Mouse (Mus musculus) stomach, embryonic 15.5 days (tissue): Measurements from ENCODE around the gene Nolc1. TPM values are rescaled to one million over a fixed set of nuclear protein-coding genes. Genes with fewer than 3 reads are reported as not detected.
"Not testable (repeated sequence)": the region's sequence is repeated elsewhere in the genome, so short reads cannot be mapped to it uniquely, and the experiment has no call there.

Experiments
- ATAC-seq: fragments of 200-750 bp; cut with Nextera tagmentation; 2 replicates; pipeline ENCODE4 v1.8.0; 2017; ENCODE audit warnings: low read depth, moderate number of reproducible peaks, moderate TSS enrichment; ENCODE audit not compliant: insufficient read depth, low FRiP score
- H3K27ac ChIP-seq: fragments of 300-500 bp; sonication (generic); 2 replicates; pipeline ENCODE4 v1.5.1; 2015; ENCODE audit warnings: mild to moderate bottlenecking, inconsistent platforms
- H3K27me3 ChIP-seq: fragments of 300-500 bp; sonication (generic); replicated peaks from 2 replicates; pipeline ENCODE4 v1.6.1; 2015; ENCODE audit warnings: inconsistent platforms
- H3K36me3 ChIP-seq: fragments of 300-500 bp; sonication (generic); 2 replicates; pipeline ENCODE4 v1.6.1; 2015; ENCODE audit warnings: inconsistent platforms
- H3K4me1 ChIP-seq: fragments of 300-500 bp; sonication (generic); 2 replicates; pipeline ENCODE4 v1.6.1; 2015; ENCODE audit warnings: inconsistent platforms
- H3K4me2 ChIP-seq: fragments of 300-500 bp; sonication (generic); 2 replicates; pipeline ENCODE4 v1.6.1; 2015; ENCODE audit warnings: mild to moderate bottlenecking, inconsistent platforms
- H3K4me3 ChIP-seq: fragments of 300-500 bp; sonication (generic); replicated peaks from 2 replicates; pipeline ENCODE4 v1.5.1; 2015; ENCODE audit warnings: inconsistent platforms
- H3K9ac ChIP-seq: fragments of 300-500 bp; sonication (generic); 2 replicates; pipeline ENCODE4 v1.6.1; 2015; ENCODE audit warnings: inconsistent platforms
- H3K9me3 ChIP-seq: fragments of 300-500 bp; sonication (generic); 2 replicates; pipeline ENCODE4 v1.6.1; 2016; ENCODE audit warnings: inconsistent platforms
- WGBS: fragments of 180-500 bp; shearing (Covaris S2); methylation state at CpG from one replicate; pipeline ENCODE4 v1.1.7; 2015; 5-methylcytosine and 5-hydroxymethylcytosine counted together
- polyA plus RNA-seq: library from polyadenylated mRNA; unstranded; fragments of >200 nt; fragmentation: Nextera tagmentation; extraction: Ambion mirVana; gene quantifications from 2 replicates; pipeline ENCODE4 v1.2.1, GENCODE M21; 2015

Nolc1 gene
- polyA plus RNA-seq, 1 experiment from 2014 or later: 79.3 TPM

- H3K27ac ChIP-seq: no peak overlapping the region
- no peak for ATAC-seq
- H3K4me3 ChIP-seq: no peak overlapping the region
- H3K27me3 ChIP-seq: no peaks in the 10 kb centered on the region
- WGBS: 73% methylated on average over 2 of the region's 2 CpGs
- H3K4me1 ChIP-seq: no peaks in the 10 kb centered on the region
- no peak overlapping the region for H3K4me2 ChIP-seq
- no peaks in the 10 kb centered on the region for H3K9me3 ChIP-seq
- no peaks in the 10 kb centered on the region for H3K36me3 ChIP-seq
- H3K9ac ChIP-seq: no peak overlapping the region
Observed at GRCm38 (mm10) chr19:46104187-46104557, 28.5 kb downstream of the Nolc1 start.

GRCm38 (mm10) chr19:46110214-46110613, 34.6 kb downstream of the Nolc1 start:
- no peak overlapping the region for H3K9ac ChIP-seq
- no peak overlapping the region for H3K27ac ChIP-seq
- ATAC-seq: no peak
- no peak overlapping the region for H3K4me2 ChIP-seq
- H3K27me3 ChIP-seq: no peaks in the 10 kb centered on the region
- H3K4me3 ChIP-seq: no peak overlapping the region
- H3K4me1 ChIP-seq: no peaks in the 10 kb centered on the region
- H3K9me3 ChIP-seq: no peaks in the 10 kb centered on the region
- WGBS: 80% methylated on average over 2 of the region's 2 CpGs
- no peaks in the 10 kb centered on the region for H3K36me3 ChIP-seq

- Histone ChIP-seq H3K27ac (no peak overlapping the region), H3K4me2 (no peak overlapping the region), H3K9me3 (no peaks in the 10 kb centered on the region), H3K27me3 (no peaks in the 10 kb centered on the region), H3K4me3 (no peak overlapping the region), H3K4me1 (no peaks in the 10 kb centered on the region), H3K9ac (no peak overlapping the region), H3K36me3 (no peaks in the 10 kb centered on the region)
- ATAC-seq: no peak
- WGBS: 79% methylated on average over 5 of the region's 5 CpGs
Observed at GRCm38 (mm10) chr19:46110781-46111180, 35.1 kb downstream of the Nolc1 start.

GRCm38 (mm10) chr19:46114617-46115016, 39.0 kb downstream of the Nolc1 start:
- Histone ChIP-seq H3K9ac (no peak overlapping the region), H3K36me3 (no peaks in the 10 kb centered on the region), H3K4me1 (no peaks in the 10 kb centered on the region), H3K27me3 (no peaks in the 10 kb centered on the region), H3K27ac (no peak overlapping the region), H3K9me3 (no peaks in the 10 kb centered on the region), H3K4me2 (no peak overlapping the region), H3K4me3 (no peak overlapping the region)
- 47% methylated on average over 4 of the region's 4 CpGs for WGBS
- no peak for ATAC-seq

- Histone ChIP-seq H3K27ac (no peak overlapping the region), H3K9ac (no peak overlapping the region), H3K4me3 (no peak overlapping the region), H3K9me3 (no peaks in the 10 kb centered on the region), H3K36me3 (no peaks in the 10 kb centered on the region), H3K4me2 (no peak overlapping the region), H3K4me1 (no peaks in the 10 kb centered on the region), H3K27me3 (no peaks in the 10 kb centered on the region)
- no peak for ATAC-seq
- WGBS: 79% methylated on average over 3 of the region's 3 CpGs
Observed at GRCm38 (mm10) chr19:46119458-46119857, 43.8 kb downstream of the Nolc1 start.

- Histone ChIP-seq H3K4me3 (no peak overlapping the region), H3K36me3 (no peaks in the 10 kb centered on the region), H3K4me2 (no peak overlapping the region), H3K9me3 (no peaks in the 10 kb centered on the region), H3K4me1 (no peaks in the 10 kb centered on the region), H3K9ac (no peak overlapping the region), H3K27me3 (no peaks in the 10 kb centered on the region), H3K27ac (no peak overlapping the region)
- 68% methylated on average over 6 of the region's 6 CpGs for WGBS
- no peak for ATAC-seq
Observed at GRCm38 (mm10) chr19:46120872-46121271, 45.2 kb downstream of the Nolc1 start.

- Histone ChIP-seq H3K27ac (no peak overlapping the region), H3K4me1 (no peaks in the 10 kb centered on the region), H3K36me3 (no peaks in the 10 kb centered on the region), H3K9me3 (no peaks in the 10 kb centered on the region), H3K4me2 (no peak overlapping the region), H3K27me3 (no peaks in the 10 kb centered on the region), H3K9ac (no peak overlapping the region), H3K4me3 (no peak overlapping the region)
- ATAC-seq: no peak
- whole genome bisulfite sequencing: 75% methylated on average over 3 of the region's 3 CpGs
Observed at GRCm38 (mm10) chr19:46123876-46124275, 48.2 kb downstream of the Nolc1 start.

- Histone ChIP-seq H3K27me3 (no peaks in the 10 kb centered on the region), H3K9me3 (no peaks in the 10 kb centered on the region), H3K36me3 (no peaks in the 10 kb centered on the region), H3K4me2 (no peak overlapping the region), H3K9ac (no peak overlapping the region), H3K27ac (no peak overlapping the region), H3K4me1 (no peaks in the 10 kb centered on the region), H3K4me3 (no peak overlapping the region)
- ATAC-seq: no peak
Observed at GRCm38 (mm10) chr19:46124651-46125050, 49.0 kb downstream of the Nolc1 start.

GRCm38 (mm10) chr19:46126301-46126700, 50.6 kb downstream of the Nolc1 start:
- WGBS: 81% methylated on average over 4 of the region's 4 CpGs
- Histone ChIP-seq H3K36me3 (no peaks in the 10 kb centered on the region), H3K27ac (no peak overlapping the region), H3K4me1 (no peaks in the 10 kb centered on the region), H3K27me3 (peaks cover 9% of the 10 kb centered on the region), H3K4me3 (no peak overlapping the region), H3K4me2 (no peak overlapping the region), H3K9me3 (no peaks in the 10 kb centered on the region), H3K9ac (no peak overlapping the region)
- no peak for ATAC-seq

- H3K27me3 ChIP-seq: peaks cover 40% of the 10 kb centered on the region
- H3K36me3 ChIP-seq, H3K9ac ChIP-seq, ATAC-seq, H3K4me3 ChIP-seq, H3K4me1 ChIP-seq, H3K4me2 ChIP-seq, H3K9me3 ChIP-seq, H3K27ac ChIP-seq: not testable (repeated sequence)
- 71% methylated on average over 6 of the region's 6 CpGs for WGBS
Observed at GRCm38 (mm10) chr19:46129737-46130136, 54.1 kb downstream of the Nolc1 start.

GRCm38 (mm10) chr19:46131283-46131682, 55.6 kb downstream of the Nolc1 start:
- H3K36me3 ChIP-seq: no peaks in the 10 kb centered on the region
- no peaks in the 10 kb centered on the region for H3K9me3 ChIP-seq
- peaks cover 54% of the 10 kb centered on the region for H3K27me3 ChIP-seq
- H3K4me2 ChIP-seq: peak overlapping the region; percentile 60
- ATAC-seq: no peak
- no peak overlapping the region for H3K27ac ChIP-seq
- 12% methylated on average over 8 of the region's 8 CpGs for WGBS
- peaks cover 14% of the 10 kb centered on the region for H3K4me1 ChIP-seq
- H3K4me3 ChIP-seq: peak overlapping the region; percentile 24
- no peak overlapping the region for H3K9ac ChIP-seq

GRCm38 (mm10) chr19:46131694-46132525, 56.2 kb downstream of the Nolc1 start, which contains the start of gene Elovl3:
Gene Elovl3 (plus strand): TSS chr19:46131897.
- 4% methylated on average over 31 of the region's 31 CpGs for WGBS
- H3K4me2 ChIP-seq: peak within 1 kb of the TSS; percentile 60
- ATAC-seq: no peak; the same call in 1 of the 2 replicates
- no peak within 1 kb of the TSS for H3K27ac ChIP-seq
- H3K36me3 ChIP-seq: no peaks in the 10 kb centered on the region
- peaks cover 20% of the 10 kb centered on the region for H3K4me1 ChIP-seq
- no peak within 1 kb of the TSS for H3K9ac ChIP-seq
- peak within 1 kb of the TSS; percentile 24 for H3K4me3 ChIP-seq
- H3K9me3 ChIP-seq: no peaks in the 10 kb centered on the region
- peaks cover 60% of the 10 kb centered on the region for H3K27me3 ChIP-seq
